Mouse (Mus musculus) kidney, embryonic 14.5 days (tissue): ENCODE results near the gene Tlr4. TPM values are rescaled to one million over a fixed set of nuclear protein-coding genes. Genes with fewer than 3 reads are reported as not detected.
A peak's percentile ranks its signal among the peaks of the same experiment; 100 is the strongest.

Source experiments
- ATAC-seq: fragments of 200-750 bp; cut with Nextera tagmentation; 2 replicates; pipeline ENCODE4 v1.8.0; 2017; ENCODE audit warnings: moderate number of reproducible peaks, mild to moderate bottlenecking, moderate TSS enrichment, moderate library complexity; ENCODE audit not compliant: low FRiP score, low TSS enrichment
- H3K27ac ChIP-seq: fragments of 300-500 bp; sonication (generic); 2 replicates; pipeline ENCODE4 v1.5.1; 2014; ENCODE audit warnings: low read depth, mild to moderate bottlenecking, low read length, moderate library complexity, mixed read lengths
- H3K27me3 ChIP-seq: fragments of 300-500 bp; sonication (generic); 2 replicates; pipeline ENCODE4 v1.6.1; 2014; ENCODE audit warnings: mild to moderate bottlenecking, low read length; ENCODE audit not compliant: control insufficient read depth, insufficient read depth
- H3K36me3 ChIP-seq: fragments of 300-500 bp; sonication (generic); 2 replicates; pipeline ENCODE4 v1.6.1; 2014; ENCODE audit warnings: low read length, mixed read lengths; ENCODE audit not compliant: control insufficient read depth, insufficient read depth
- H3K4me1 ChIP-seq: fragments of 300-500 bp; sonication (generic); 2 replicates; pipeline ENCODE4 v1.6.1; 2014; ENCODE audit warnings: low read length, mixed read lengths; ENCODE audit not compliant: control insufficient read depth, insufficient read depth
- H3K4me2 ChIP-seq: fragments of 300-500 bp; sonication (generic); replicated peaks from 2 replicates; pipeline ENCODE4 v1.6.1; 2014; ENCODE audit warnings: low read depth, mild to moderate bottlenecking, low read length
- H3K4me3 ChIP-seq: fragments of 300-500 bp; sonication (generic); 2 replicates; pipeline ENCODE4 v1.5.1; 2014; ENCODE audit warnings: mild to moderate bottlenecking, low read length
- H3K9ac ChIP-seq: fragments of 300-500 bp; sonication (generic); 2 replicates; pipeline ENCODE4 v1.6.1; 2014; ENCODE audit warnings: low read depth, mild to moderate bottlenecking, low read length, moderate library complexity
- H3K9me3 ChIP-seq: fragments of 300-500 bp; sonication (generic); 2 replicates; pipeline ENCODE4 v1.6.1; 2016; ENCODE audit warnings: low read length; ENCODE audit not compliant: control insufficient read depth
- WGBS: fragments of 180-500 bp; shearing (Covaris S2); extraction: QIAGEN DNeasy Blood & Tissue Kit; methylation state at CpG from one replicate; pipeline ENCODE4 v1.1.7; 2014; 5-methylcytosine and 5-hydroxymethylcytosine counted together
- polyA plus RNA-seq: library from polyadenylated mRNA; unstranded; fragments of >200 nt; fragmentation: Nextera tagmentation; extraction: Ambion mirVana; gene quantifications from 2 replicates; pipeline ENCODE4 v1.2.1, GENCODE M21; 2014

Gene Tlr4
- 1.0 and 1.7 TPM in 2 replicates for polyA plus RNA-seq

GRCm38 (mm10) chr4:66827463-66828162, at the start of gene Tlr4:
TSS of gene Tlr4 (plus strand) at chr4:66827584.
- Histone ChIP-seq H3K4me3 (no peak within 1 kb of the TSS), H3K9ac (no peak within 1 kb of the TSS), H3K4me2 (peak within 1 kb of the TSS; percentile 5; the same call in 1 of the 2 replicates), H3K4me1 (no peaks in the 10 kb centered on the region), H3K9me3 (no peaks in the 10 kb centered on the region), H3K36me3 (no peaks in the 10 kb centered on the region), H3K27me3 (no peaks in the 10 kb centered on the region), H3K27ac (peak within 1 kb of the TSS; percentile 12; the same call in 1 of the 2 replicates)
- ATAC-seq, result peak; percentile 71
- 39% methylated on average over 11 of the region's 11 CpGs for WGBS

GRCm38 (mm10) chr4:66794283-66794682, 33.1 kb upstream of the Tlr4 start:
- ATAC-seq, result no peak
- no peak overlapping the region for H3K4me2 ChIP-seq
- H3K4me1 ChIP-seq, result no peaks in the 10 kb centered on the region
- no peak overlapping the region for H3K27ac ChIP-seq
- no peaks in the 10 kb centered on the region for H3K9me3 ChIP-seq
- H3K4me3 ChIP-seq, result no peak overlapping the region
- WGBS, result 82% methylated on average over 2 of the region's 2 CpGs
- H3K9ac ChIP-seq, result no peak overlapping the region
- H3K27me3 ChIP-seq, result no peaks in the 10 kb centered on the region
- H3K36me3 ChIP-seq, result no peaks in the 10 kb centered on the region

GRCm38 (mm10) chr4:66796683-66797082, 30.7 kb upstream of the Tlr4 start:
- Histone ChIP-seq H3K36me3 (no peaks in the 10 kb centered on the region), H3K27me3 (no peaks in the 10 kb centered on the region), H3K9me3 (no peaks in the 10 kb centered on the region), H3K4me2 (no peak overlapping the region), H3K4me3 (no peak overlapping the region), H3K9ac (no peak overlapping the region), H3K4me1 (no peaks in the 10 kb centered on the region), H3K27ac (no peak overlapping the region)
- 94% methylated on average over 2 of the region's 2 CpGs for WGBS
- ATAC-seq, result no peak

- Histone ChIP-seq H3K27ac (no peak overlapping the region), H3K4me2 (no peak overlapping the region), H3K36me3 (no peaks in the 10 kb centered on the region), H3K4me3 (no peak overlapping the region), H3K4me1 (no peaks in the 10 kb centered on the region), H3K9me3 (no peaks in the 10 kb centered on the region), H3K27me3 (no peaks in the 10 kb centered on the region), H3K9ac (no peak overlapping the region)
- ATAC-seq, result peak; percentile 62; the same call in 1 of the 2 replicates
- WGBS, result 40% methylated on average over 4 of the region's 4 CpGs
Observed at GRCm38 (mm10) chr4:66804552-66805301, 22.7 kb upstream of the Tlr4 start.

GRCm38 (mm10) chr4:66805747-66806146, 21.6 kb upstream of the Tlr4 start:
- Histone ChIP-seq H3K4me3 (no peak overlapping the region), H3K9me3 (no peaks in the 10 kb centered on the region), H3K4me2 (no peak overlapping the region), H3K27me3 (no peaks in the 10 kb centered on the region), H3K36me3 (no peaks in the 10 kb centered on the region), H3K4me1 (no peaks in the 10 kb centered on the region), H3K27ac (no peak overlapping the region), H3K9ac (no peak overlapping the region)
- ATAC-seq, result no peak

GRCm38 (mm10) chr4:66816364-66817026, 10.9 kb upstream of the Tlr4 start:
- no peaks in the 10 kb centered on the region for H3K4me1 ChIP-seq
- no peaks in the 10 kb centered on the region for H3K27me3 ChIP-seq
- H3K4me2 ChIP-seq, result no peak overlapping the region
- ATAC-seq, result no peak
- H3K4me3 ChIP-seq, result no peak overlapping the region
- H3K9me3 ChIP-seq, result no peaks in the 10 kb centered on the region
- no peak overlapping the region for H3K27ac ChIP-seq
- 82% methylated on average over 3 of the region's 3 CpGs for WGBS
- H3K36me3 ChIP-seq, result no peaks in the 10 kb centered on the region
- H3K9ac ChIP-seq, result no peak overlapping the region

GRCm38 (mm10) chr4:66821171-66821570, 6.2 kb upstream of the Tlr4 start:
- H3K9me3 ChIP-seq, result no peaks in the 10 kb centered on the region
- WGBS, result 64% methylated on average over 2 of the region's 2 CpGs

GRCm38 (mm10) chr4:66821764-66822163, 5.6 kb upstream of the Tlr4 start:
- H3K36me3 ChIP-seq, result no peaks in the 10 kb centered on the region
- H3K27me3 ChIP-seq, result no peaks in the 10 kb centered on the region
- WGBS, result 89% methylated on average over 3 of the region's 3 CpGs
- no peak overlapping the region for H3K27ac ChIP-seq
- H3K4me3 ChIP-seq, result no peak overlapping the region
- H3K4me1 ChIP-seq, result no peaks in the 10 kb centered on the region
- ATAC-seq, result no peak
- H3K9ac ChIP-seq, result no peak overlapping the region
- H3K4me2 ChIP-seq, result no peak overlapping the region
- H3K9me3 ChIP-seq, result no peaks in the 10 kb centered on the region

More at GRCm38 (mm10) chr4:66821171-66821570, 6.2 kb upstream of the Tlr4 start:
- Histone ChIP-seq H3K27ac (no peak overlapping the region), H3K27me3 (no peaks in the 10 kb centered on the region), H3K4me3 (no peak overlapping the region), H3K36me3 (no peaks in the 10 kb centered on the region), H3K4me1 (no peaks in the 10 kb centered on the region), H3K4me2 (no peak overlapping the region), H3K9ac (no peak overlapping the region)
- no peak for ATAC-seq
